ENCODE assay signal across 11 mouse cellular contexts in genomic region chr10:62326818-62327571, GRCm38 (mm10). TPM values are rescaled to one million over a fixed set of nuclear protein-coding genes. Genes with fewer than 3 reads are reported as not detected.
DNase-seq lines count a peak whose midpoint lies in the region; ATAC-seq and TF ChIP-seq lines count a peak whose summit lies in the region.
"Had no signal": no experiment of that assay in that cellular context is flagged by ENCODE, and none has a peak within 500 bp of the region (broad histone marks: within the 10 kb centered on the region; RNA-seq: fewer than 3 reads in every experiment).

No protein-coding gene starts in this region.

- no peak overlapping the region for H3K9ac ChIP-seq in lung, embryonic 14.5 days
- H3K9ac ChIP-seq in liver, postnatal 0 days (replicated peaks), result peak overlapping the region; percentile 62
- H3K9ac ChIP-seq: neural tube, embryonic 12.5 days had no signal

- no peak overlapping the region for H3K4me3 ChIP-seq in lung, embryonic 14.5 days (ENCODE audit: low read depth, low read length)
- peak overlapping the region; percentile 52 for H3K4me3 ChIP-seq in liver, postnatal 0 days (ENCODE audit: low read depth, low read length)
- H3K4me3 ChIP-seq: neural tube, embryonic 12.5 days had no signal

- no peaks in the 10 kb centered on the region for H3K27me3 ChIP-seq in lung, embryonic 14.5 days (ENCODE audit: insufficient read depth, low read length)
- no peaks in the 10 kb centered on the region for H3K27me3 ChIP-seq in liver, postnatal 0 days (ENCODE audit: insufficient read depth, low read length)
- H3K27me3 ChIP-seq: neural tube, embryonic 12.5 days had no signal

- WGBS in lung, embryonic 14.5 days, result 69% methylated on average over 8 of the region's 8 CpGs
- WGBS in liver, postnatal 0 days (ENCODE audit: insufficient replicate concordance), result 46% methylated on average over 8 of the region's 8 CpGs

- no peak for TF ChIP-seq CTCF in lung, embryonic 14.5 days (IDR thresholded peaks at IDR 0.05; ENCODE audit: low read depth)
- no peak for TF ChIP-seq CTCF in liver, postnatal 0 days (IDR thresholded peaks at IDR 0.05; ENCODE audit: low read depth)

- no peak for TF ChIP-seq EP300 in liver, postnatal 0 days (IDR thresholded peaks at IDR 0.05; ENCODE audit: low read depth)

- no peak for DNase-seq in frontal cortex, postnatal 25 days (ENCODE audit: low spot score in 2 of 2)
- DNase-seq in lung, embryonic 14.5 days, result no peak
- DNase-seq in lung, adult 18-20 months, result no peak
- DNase-seq in c-Kit-positive CD71-positive TER-119-positive erythroid progenitor cells, embryonic 14.5 days (ENCODE audit: low spot score), result peak; percentile 53
- DNase-seq in liver, postnatal 0 days, result no peak
- no peak for DNase-seq in thymus, postnatal 14 days
- no peak for DNase-seq in yolk sac, embryonic 10.5 days (ENCODE audit: low spot score)
- DNase-seq: layer of hippocampus, postnatal 36 days had no signal

- peak; percentile 81 for ATAC-seq in frontal cortex, adult (ENCODE audit: low TSS enrichment)
- ATAC-seq in lung, embryonic 14.5 days (ENCODE audit: insufficient read depth), result no peak
- ATAC-seq in liver, postnatal 0 days, result peak; percentile 24
- ATAC-seq: forebrain, embryonic 14.5 days had no signal

- H3K9me3 ChIP-seq in lung, embryonic 14.5 days (ENCODE audit: low read depth, low read length), result no peaks in the 10 kb centered on the region
- H3K9me3 ChIP-seq in liver, postnatal 0 days (ENCODE audit: low read length), result no peaks in the 10 kb centered on the region
- H3K9me3 ChIP-seq: neural tube, embryonic 12.5 days had no signal

- peak overlapping the region; percentile 11; the same call in 1 of the 2 replicates for H3K4me2 ChIP-seq in lung, embryonic 14.5 days
- H3K4me2 ChIP-seq in liver, postnatal 0 days (ENCODE audit: low read depth, low read length), result peak overlapping the region; percentile 73
- H3K4me2 ChIP-seq: neural tube, embryonic 12.5 days had no signal

- no peaks in the 10 kb centered on the region for H3K4me1 ChIP-seq in lung, embryonic 14.5 days (ENCODE audit: insufficient read depth)
- H3K4me1 ChIP-seq in liver, postnatal 0 days (ENCODE audit: insufficient read depth), result peaks cover 24% of the 10 kb centered on the region

- no peak overlapping the region for H3K27ac ChIP-seq in lung, embryonic 14.5 days (ENCODE audit: low read depth)
- peak overlapping the region; percentile 79 for H3K27ac ChIP-seq in liver, postnatal 0 days (ENCODE audit: low read depth)
- H3K27ac ChIP-seq: neural tube, embryonic 12.5 days had no signal

- H3K36me3 ChIP-seq in lung, embryonic 14.5 days (ENCODE audit: insufficient read depth), result no peaks in the 10 kb centered on the region
- H3K36me3 ChIP-seq in liver, postnatal 0 days (replicated peaks; ENCODE audit: insufficient read depth, low read length), result peaks cover 3% of the 10 kb centered on the region; the same call in 1 of the 2 replicates
- H3K36me3 ChIP-seq: neural tube, embryonic 12.5 days had no signal

RNA-seq across cellular contexts. Expression of gene Hk1, which starts 52.7 kb away (rescaled TPM):
- 20.9 and 22.4 TPM in 2 replicates for polyA plus RNA-seq in lung, embryonic 14.5 days (2014; fragmentation: Nextera tagmentation; extraction: Ambion mirVana)
- polyA plus RNA-seq in liver, postnatal 0 days (2015; fragmentation: Nextera tagmentation; extraction: Ambion mirVana), result 22.1 and 30.7 TPM in 2 replicates
